Mouse (Mus musculus) right cerebral cortex, postnatal 25 days (tissue): ENCODE data around the gene Zeb2.

Experiments used
- DNase-seq: peaks from one replicate; pipeline ENCODE4 v3.0.0; 2022

The Zeb2 gene

DNA sequence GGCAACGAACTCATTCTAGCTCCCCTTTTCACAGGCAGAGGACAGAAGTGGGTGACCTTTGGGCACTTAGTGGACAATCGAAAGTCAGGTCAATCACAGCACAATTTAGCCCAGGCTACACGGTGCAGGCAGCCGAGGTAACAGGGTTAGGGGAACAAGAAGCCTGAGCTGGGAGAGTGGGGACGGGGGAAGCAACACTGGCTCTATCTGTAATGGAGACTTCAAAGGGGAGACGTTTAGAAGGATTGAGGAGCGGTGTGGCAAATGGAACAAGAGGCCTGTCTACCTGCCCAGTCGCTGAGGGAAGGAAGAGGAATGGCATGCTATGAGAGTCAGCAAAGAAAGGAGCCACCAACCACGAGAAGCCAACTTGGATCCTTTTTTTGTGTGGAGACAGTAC lies 57.0 kb downstream of the Zeb2 start:
- DNase-seq = no peak

- no peak for DNase-seq
These were observed 57.6 kb downstream of the Zeb2 start for GRCm38 (mm10) chr2:45059599-45059998.

DNA sequence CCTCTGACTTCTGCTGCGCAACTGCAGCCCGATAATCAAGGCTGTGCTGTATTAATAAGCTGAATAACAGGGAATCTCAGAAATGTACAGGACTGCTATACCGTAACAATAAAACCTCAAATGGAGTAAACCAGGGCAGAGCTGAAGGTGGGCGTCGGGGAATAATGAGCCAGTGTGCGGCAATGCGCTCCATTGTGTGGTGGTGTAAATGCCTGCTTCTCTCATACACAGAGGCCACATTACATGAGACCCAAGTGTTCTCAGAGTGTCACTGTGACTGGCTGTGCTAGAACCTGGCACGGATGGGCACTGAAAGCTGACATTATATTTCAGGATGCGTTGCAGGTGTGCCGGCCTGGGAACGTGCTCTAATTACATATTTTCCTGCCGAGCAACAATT lies 58.2 kb downstream of the Zeb2 start:
- no peak for DNase-seq

DNA sequence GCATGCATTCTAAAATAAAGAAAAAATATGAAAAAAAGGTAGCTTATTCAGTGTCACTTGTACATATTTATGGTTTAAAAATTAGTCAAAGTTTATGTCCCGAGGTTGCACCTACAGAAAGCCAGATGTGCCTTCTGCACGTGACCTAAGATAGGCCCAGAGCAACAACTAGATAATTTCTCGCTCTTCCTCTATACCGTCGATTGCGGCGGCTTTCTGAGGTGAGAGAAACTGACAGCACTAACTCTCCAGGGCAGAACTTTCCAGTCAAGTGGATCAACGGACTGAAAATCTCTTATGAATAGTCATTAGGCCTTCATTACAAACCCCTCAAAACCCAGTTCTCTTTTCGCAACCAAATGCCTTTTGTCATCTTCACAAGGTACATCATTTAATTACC lies 59.0 kb downstream of the Zeb2 start:
- no peak for DNase-seq

- DNase-seq = no peak
These were observed 60.2 kb downstream of the Zeb2 start for GRCm38 (mm10) chr2:45056856-45057562.

DNA sequence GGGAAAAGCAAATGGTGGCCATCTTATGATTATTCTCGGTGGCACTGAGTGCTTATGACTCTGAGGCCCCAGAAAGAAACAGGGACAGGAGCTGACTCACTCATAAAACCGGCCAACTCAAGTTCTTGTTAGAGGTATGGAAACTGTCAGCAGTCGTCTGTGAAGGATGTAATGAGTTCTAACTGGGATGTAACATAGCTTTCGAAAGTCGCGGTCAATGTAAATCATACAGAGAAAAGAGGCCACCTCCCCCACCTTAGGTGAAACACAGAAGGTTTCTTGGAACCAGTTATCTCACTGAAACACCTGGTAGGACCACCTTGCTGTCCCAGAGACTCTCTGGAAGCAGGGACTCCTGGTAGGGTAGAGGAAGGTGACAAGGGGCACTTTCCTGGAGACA lies 61.3 kb downstream of the Zeb2 start:
- DNase-seq = no peak

GRCm38 (mm10) chr2:45055034-45055615 lies 62.1 kb downstream of the Zeb2 start:
- DNase-seq = no peak

- no peak for DNase-seq
These were observed 62.8 kb downstream of the Zeb2 start for GRCm38 (mm10) chr2:45054070-45055025.

GRCm38 (mm10) chr2:45052587-45052986 lies 64.6 kb downstream of the Zeb2 start:
- DNase-seq = no peak

- no peak for DNase-seq
These were observed 65.9 kb downstream of the Zeb2 start for GRCm38 (mm10) chr2:45051321-45051720.

DNA sequence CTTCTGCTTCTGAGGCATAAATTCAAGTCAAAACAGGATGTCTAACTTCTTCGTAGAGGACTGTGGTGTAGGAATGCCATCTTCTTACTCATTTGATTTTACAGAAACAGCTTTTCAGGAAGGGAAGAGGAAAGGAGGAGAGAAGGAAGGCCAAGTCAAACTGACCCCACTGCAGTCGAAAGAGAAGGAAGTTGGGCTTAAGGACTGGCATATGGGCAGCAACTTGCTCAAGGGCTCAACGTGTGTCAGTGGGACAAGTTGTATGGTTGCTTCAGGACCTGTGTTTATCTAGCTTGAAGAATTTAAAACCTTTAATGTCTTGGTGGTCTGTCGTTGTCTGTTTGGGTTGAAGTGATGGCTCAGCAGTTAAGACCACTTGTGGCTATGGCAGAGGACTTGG lies 67.3 kb downstream of the Zeb2 start:
- DNase-seq = no peak

DNA sequence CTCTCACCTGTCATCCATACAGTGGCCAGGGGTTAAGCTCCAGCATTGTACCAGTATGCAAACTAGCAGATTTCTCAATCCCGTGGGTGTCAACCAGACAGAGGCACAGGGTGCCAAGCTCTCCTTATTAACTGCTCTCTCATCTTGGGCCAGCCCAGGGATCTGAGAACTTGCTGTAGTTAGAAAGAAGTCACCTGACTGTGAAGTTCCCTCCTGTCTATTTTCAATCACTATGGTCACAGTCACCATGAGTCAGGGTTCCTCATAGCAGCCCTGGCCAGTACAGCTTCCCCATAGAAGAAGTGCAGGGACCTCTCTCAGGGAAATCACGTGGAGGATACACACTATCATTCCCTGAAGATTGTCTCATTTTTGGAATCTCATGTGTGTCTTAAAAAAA lies 67.9 kb downstream of the Zeb2 start:
- no peak for DNase-seq

- DNase-seq = no peak
These were observed 76.4 kb downstream of the Zeb2 start for GRCm38 (mm10) chr2:45040706-45041312.

DNA sequence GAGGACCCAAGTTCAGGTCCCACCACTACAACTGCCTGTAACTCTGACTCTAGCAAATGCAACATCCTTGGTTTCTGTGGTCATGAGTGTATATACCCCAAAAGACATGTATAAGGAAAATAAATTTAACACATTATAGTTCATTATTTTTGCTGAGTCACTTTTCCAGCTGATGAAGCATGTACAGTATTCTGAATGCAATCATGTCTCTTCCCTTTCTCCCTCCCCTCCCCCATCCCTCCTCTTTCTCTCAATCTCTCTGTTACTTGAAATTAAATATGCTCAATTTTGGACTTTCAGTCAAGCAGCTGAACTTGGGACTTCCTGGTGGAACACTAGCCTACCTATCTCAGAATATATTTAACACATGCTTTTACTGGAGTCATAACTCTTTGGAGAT lies 77.7 kb downstream of the Zeb2 start:
- DNase-seq = no peak

DNA sequence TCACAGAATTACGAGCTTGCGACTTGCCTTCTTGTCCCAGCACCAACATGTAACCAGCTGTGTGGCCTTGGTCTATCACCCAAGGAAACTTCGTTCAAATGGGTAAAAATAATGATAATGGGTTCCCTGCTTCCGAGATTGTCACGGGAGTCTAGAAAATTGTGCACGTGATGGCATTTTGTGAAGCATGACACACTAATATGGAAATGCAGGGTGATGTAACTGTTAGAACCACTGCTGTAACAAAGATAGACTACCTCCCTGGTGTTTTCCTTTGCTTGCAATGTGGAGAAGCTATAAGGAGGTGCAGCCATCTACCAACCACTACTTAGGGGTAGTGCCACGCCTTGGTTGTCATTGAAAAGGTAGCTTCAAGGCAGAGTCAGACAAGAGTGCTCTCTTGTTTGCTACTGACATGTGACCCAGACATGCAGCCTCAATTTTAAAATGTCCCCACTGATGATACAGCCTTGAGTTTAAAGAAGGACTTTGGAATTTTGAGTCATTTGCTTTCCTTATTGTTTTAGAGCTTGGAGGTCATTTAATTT lies 89.0 kb downstream of the Zeb2 start:
- DNase-seq = no peak

GRCm38 (mm10) chr2:45017186-45017800 lies 99.9 kb downstream of the Zeb2 start:
- no peak for DNase-seq

- no peak for DNase-seq
These were observed 103.9 kb downstream of the Zeb2 start for GRCm38 (mm10) chr2:45013325-45013724.

GRCm38 (mm10) chr2:45012676-45013075 lies 104.5 kb downstream of the Zeb2 start:
- no peak for DNase-seq

DNA sequence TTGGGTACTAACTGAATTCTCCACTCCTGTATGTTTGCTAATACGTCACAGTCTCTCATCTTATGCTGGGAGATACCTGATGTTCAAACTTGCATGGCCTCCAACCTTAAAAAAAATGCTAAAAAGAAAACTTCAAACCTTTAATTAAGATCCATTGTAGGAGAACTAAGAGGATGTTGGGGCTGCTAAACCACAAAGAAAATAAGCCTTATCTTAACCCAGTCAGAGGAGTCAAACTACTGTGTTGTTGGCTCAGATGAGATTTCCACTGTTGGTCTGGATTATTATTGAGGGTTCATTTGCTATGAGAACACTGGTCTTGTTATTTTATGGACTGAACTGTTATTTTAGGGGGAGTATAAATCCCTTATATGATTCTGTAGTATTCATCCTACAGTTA lies 106.5 kb downstream of the Zeb2 start:
- no peak for DNase-seq

DNA sequence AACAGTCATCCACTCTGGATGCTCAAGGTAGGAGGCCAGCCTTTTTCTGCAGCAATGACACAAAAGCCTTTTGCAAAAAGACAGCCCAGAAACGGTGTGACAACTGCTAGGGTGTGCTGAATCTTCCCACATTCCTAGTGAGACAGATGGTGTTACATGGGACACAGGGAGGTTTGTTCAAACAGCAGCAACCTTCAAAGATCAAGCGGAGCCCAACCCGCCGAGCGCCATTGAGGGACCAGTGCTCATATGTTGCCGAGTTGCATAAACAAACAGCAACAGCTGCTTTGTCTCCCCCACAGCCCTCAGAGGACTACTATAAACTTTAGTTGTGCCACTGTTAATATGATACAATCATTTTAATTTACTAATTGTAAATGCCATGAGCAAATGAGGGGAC lies 117.3 kb downstream of the Zeb2 start:
- DNase-seq = no peak

GRCm38 (mm10) chr2:44998710-44999109 lies 118.5 kb downstream of the Zeb2 start:
- DNase-seq = no peak

- no peak for DNase-seq
These were observed 135.5 kb downstream of the Zeb2 start for GRCm38 (mm10) chr2:44981646-44982045.
